Mouse (Mus musculus) embryonic facial prominence, embryonic 12.5 days (tissue): ENCODE data around the gene Csgalnact2. TPM values are rescaled to one million over a fixed set of nuclear protein-coding genes. Genes with fewer than 3 reads are reported as not detected.

Experiments used
- ATAC-seq: fragments of 200-750 bp; cut with Nextera tagmentation; 2 replicates; pipeline ENCODE4 v1.8.0; 2017; ENCODE audit not compliant: insufficient number of reproducible peaks, insufficient read depth, low FRiP score, low TSS enrichment
- H3K27ac ChIP-seq: fragments of 300-500 bp; sonication (generic); 2 replicates; pipeline ENCODE4 v1.5.1; 2016; ENCODE audit warnings: mild to moderate bottlenecking
- H3K27me3 ChIP-seq: fragments of 300-500 bp; sonication (generic); 2 replicates; pipeline ENCODE4 v1.6.1; 2016; ENCODE audit warnings: mild to moderate bottlenecking, moderate library complexity
- H3K36me3 ChIP-seq: fragments of 300-500 bp; sonication (generic); 2 replicates; pipeline ENCODE4 v1.6.1; 2016; ENCODE audit warnings: mild to moderate bottlenecking
- H3K4me1 ChIP-seq: fragments of 300-500 bp; sonication (generic); 2 replicates; pipeline ENCODE4 v1.6.1; 2016
- H3K4me2 ChIP-seq: fragments of 300-500 bp; sonication (generic); replicated peaks from 2 replicates; pipeline ENCODE4 v1.6.1; 2016; ENCODE audit warnings: mild to moderate bottlenecking, moderate library complexity
- H3K4me3 ChIP-seq: fragments of 300-500 bp; sonication (generic); 2 replicates; pipeline ENCODE4 v1.5.1; 2016; ENCODE audit warnings: mild to moderate bottlenecking
- H3K9ac ChIP-seq: fragments of 300-500 bp; sonication (generic); 2 replicates; pipeline ENCODE4 v1.6.1; 2016; ENCODE audit warnings: mild to moderate bottlenecking, moderate library complexity
- H3K9me3 ChIP-seq: fragments of 300-500 bp; sonication (generic); 2 replicates; pipeline ENCODE4 v1.6.1; 2016; ENCODE audit warnings: mild to moderate bottlenecking, moderate library complexity
- WGBS: fragments of 180-500 bp; shearing (Covaris S2); methylation state at CpG from one replicate; pipeline ENCODE4 v1.1.7; 2016; 5-methylcytosine and 5-hydroxymethylcytosine counted together
- polyA plus RNA-seq: library from polyadenylated mRNA; unstranded; fragments of >200 nt; fragmentation: Nextera tagmentation; extraction: Ambion mirVana; gene quantifications from 2 replicates; pipeline ENCODE4 v1.2.1, GENCODE M21; 2016

Gene Csgalnact2
- 12.0 and 14.2 TPM in 2 replicates for polyA plus RNA-seq

DNA sequence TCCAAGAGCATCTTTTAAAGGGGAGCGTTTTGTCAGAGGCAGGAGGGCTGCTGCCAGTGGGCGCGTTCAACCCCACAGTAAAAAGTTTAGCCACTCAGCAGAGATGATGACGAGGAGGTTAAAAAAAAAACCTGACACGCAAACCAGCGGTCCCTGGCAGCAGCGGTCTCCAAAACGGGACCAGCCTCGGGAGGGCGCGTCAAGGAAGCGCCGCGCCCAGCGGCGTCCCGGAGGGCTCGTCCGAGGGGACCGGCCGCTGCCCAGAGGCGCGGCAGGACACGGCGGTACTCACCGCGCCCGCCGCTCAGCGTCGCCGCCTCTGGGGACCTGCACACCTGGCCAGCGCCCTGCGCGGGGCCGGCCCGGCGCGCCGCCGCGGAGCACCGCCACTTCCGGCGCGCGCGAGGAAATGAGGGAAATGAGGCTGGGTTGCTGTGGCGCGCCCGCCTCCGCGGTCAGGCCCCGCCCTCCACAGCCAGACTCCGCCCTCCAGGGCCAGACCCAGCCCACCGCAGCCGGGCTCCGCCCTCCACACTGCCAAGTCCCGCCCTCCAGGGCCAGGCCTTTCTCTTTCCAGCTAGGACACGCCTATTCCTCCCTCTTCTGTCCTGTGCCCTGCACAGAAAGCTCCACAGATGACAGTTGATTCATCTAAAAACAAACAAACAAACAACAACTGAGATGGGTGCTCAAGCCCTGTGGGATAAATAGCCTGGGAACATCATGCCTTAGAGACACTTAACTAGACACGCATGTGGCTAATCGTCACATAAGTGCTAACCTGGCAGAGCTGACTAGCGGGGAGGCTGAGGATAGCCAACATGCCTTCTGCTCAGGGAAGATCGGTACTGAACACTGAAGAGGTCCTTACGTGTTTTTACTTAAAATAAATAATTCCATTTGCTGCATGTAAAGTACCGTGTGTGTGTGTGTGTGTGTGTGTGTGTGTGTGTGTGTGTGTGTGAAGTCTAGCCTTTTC, at the start of gene Csgalnact2:
Gene Csgalnact2, minus strand, starts transcription at position 410 of the 979 bp plus-strand sequence.
- peak within 1 kb of the TSS; percentile 69 for H3K4me3 ChIP-seq
- peak within 1 kb of the TSS; percentile 72 for H3K27ac ChIP-seq
- no peaks in the 10 kb centered on the region for H3K36me3 ChIP-seq
- ATAC-seq = peak; percentile 94
- peak within 1 kb of the TSS; percentile 74 for H3K9ac ChIP-seq
- H3K27me3 ChIP-seq = no peaks in the 10 kb centered on the region
- H3K4me1 ChIP-seq = no peaks in the 10 kb centered on the region
- peak within 1 kb of the TSS; percentile 49 for H3K4me2 ChIP-seq
- WGBS = 8% methylated on average over 54 of the region's 66 CpGs
- H3K9me3 ChIP-seq = no peaks in the 10 kb centered on the region

DNA sequence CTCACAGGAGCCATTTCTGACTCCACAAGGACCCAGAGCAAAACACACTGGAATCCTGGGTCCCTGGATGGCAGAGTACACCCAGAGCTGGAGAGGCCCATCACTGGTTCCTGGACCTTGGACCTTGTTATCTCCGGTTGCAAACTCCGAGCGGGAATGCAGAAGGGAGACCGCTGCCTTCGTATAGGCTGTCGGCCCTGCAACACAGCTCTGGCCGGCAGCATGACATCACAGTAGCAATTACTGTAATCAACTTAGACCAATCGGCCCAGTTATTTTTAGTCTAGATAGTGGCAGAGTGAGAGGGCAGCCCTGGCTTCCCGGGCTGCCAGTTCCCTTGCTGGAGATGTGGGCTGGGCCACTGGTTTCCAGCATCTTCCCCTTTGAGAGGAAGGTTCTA, 49.7 kb upstream of the Csgalnact2 start:
- no peak overlapping the region for H3K9ac ChIP-seq
- no peaks in the 10 kb centered on the region for H3K9me3 ChIP-seq
- 71% methylated on average over 9 of the region's 9 CpGs for WGBS
- no peaks in the 10 kb centered on the region for H3K4me1 ChIP-seq
- H3K27me3 ChIP-seq = peaks cover 10% of the 10 kb centered on the region; the same call in 1 of the 2 replicates
- no peak for ATAC-seq
- no peak overlapping the region for H3K4me2 ChIP-seq
- H3K36me3 ChIP-seq = no peaks in the 10 kb centered on the region
- no peak overlapping the region for H3K4me3 ChIP-seq
- H3K27ac ChIP-seq = no peak overlapping the region

DNA sequence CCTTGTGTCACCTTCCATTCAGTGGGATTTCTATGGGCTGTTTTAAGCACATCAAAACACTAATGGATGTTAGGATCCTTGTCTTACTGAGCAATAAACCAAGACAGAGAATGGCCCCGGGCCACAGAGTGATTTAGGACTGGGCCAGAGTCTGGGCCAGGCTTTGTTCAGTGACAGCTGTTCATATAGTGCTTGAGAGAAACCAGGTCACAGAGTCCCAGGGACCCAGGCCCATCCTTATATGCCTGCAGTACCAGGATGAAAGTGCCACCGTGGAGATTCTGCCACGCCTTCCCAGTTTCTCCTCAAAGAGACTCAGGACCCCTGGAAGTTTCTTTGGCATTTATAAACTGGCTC, 48.3 kb upstream of the Csgalnact2 start:
- Histone ChIP-seq H3K36me3 (no peaks in the 10 kb centered on the region), H3K27ac (no peak overlapping the region), H3K9ac (no peak overlapping the region), H3K4me3 (no peak overlapping the region), H3K9me3 (no peaks in the 10 kb centered on the region), H3K27me3 (no peaks in the 10 kb centered on the region), H3K4me2 (no peak overlapping the region), H3K4me1 (no peaks in the 10 kb centered on the region)
- no peak for ATAC-seq
- 84% methylated on average over 3 of the region's 3 CpGs for WGBS

DNA sequence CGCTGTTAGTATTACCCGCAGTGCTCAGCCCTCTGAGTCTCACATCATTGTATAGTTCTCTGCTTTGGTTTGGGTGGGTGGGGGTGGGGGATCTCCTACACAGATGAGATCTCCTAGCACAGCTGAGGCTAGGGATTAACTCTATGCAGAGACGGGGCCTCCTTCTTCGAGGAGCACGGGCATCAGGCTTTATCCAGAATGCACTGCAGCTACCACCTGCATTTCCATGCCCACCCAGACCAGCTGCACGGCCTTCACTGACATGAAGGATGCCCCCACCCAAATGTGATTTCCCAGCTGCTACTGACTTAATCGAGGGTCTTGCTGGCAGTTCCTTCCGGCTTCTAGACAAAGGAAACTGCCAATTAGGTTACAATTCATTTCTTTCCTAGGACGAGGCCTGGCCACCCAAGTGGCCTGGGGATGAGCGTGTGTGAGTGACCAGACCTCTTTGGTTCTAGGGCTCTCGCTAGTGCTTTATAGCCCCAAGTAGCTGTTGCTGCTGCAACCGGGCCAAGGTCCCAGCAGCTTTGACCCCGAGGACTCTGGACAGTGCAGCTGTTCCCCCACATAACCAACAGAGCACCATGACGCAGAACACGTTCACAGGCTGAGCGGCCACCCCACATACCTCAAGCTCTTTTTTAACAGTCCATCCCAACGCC, 47.8 kb upstream of the Csgalnact2 start:
- Histone ChIP-seq H3K36me3 (no peaks in the 10 kb centered on the region), H3K27ac (no peak overlapping the region), H3K9me3 (no peaks in the 10 kb centered on the region), H3K27me3 (no peaks in the 10 kb centered on the region), H3K4me1 (no peaks in the 10 kb centered on the region), H3K4me3 (no peak overlapping the region), H3K9ac (no peak overlapping the region), H3K4me2 (no peak overlapping the region)
- ATAC-seq = no peak
- 65% methylated on average over 17 of the region's 17 CpGs for WGBS

DNA sequence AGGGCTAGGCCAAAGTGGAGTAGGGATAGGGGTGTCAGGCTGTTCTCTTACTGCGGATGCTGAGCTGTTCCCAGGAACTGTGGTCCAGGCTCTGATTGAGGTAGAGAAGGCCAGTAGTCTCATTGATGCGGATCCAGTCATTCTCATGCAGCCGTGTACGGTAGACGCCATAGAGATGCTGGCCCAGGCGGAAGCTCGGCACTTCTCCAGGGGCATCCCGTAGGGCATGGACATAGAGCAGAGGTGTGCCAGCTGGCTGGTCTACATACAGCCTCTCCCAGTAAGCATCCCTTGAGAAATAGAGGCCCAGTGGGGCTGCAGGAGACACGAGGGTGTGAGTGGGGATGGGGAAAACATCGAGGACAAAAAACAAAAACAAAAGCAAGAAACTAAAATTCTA, 45.2 kb upstream of the Csgalnact2 start:
- Histone ChIP-seq H3K9me3 (no peaks in the 10 kb centered on the region), H3K4me3 (no peak overlapping the region), H3K27me3 (no peaks in the 10 kb centered on the region), H3K27ac (no peak overlapping the region), H3K9ac (no peak overlapping the region), H3K4me1 (no peaks in the 10 kb centered on the region), H3K36me3 (no peaks in the 10 kb centered on the region), H3K4me2 (no peak overlapping the region)
- 91% methylated on average over 10 of the region's 10 CpGs for WGBS
- no peak for ATAC-seq

DNA sequence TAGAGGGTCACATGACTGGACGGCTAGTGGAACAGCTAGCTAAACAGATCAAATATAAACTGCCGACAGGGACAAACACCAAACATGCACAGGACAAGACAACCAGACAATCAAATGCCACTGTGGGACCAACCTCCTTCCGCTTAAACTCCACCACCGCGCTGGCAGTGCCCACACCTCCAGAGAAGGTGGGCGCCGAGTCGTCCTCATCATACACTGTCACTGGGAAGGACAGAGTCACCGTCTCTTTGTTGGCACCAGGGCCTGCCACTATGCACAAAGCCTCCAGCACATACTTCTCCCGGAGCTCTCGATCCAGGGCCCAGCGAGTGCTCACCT, 41.1 kb upstream of the Csgalnact2 start:
- Histone ChIP-seq H3K27ac (no peak overlapping the region), H3K9ac (no peak overlapping the region), H3K4me3 (no peak overlapping the region), H3K9me3 (no peaks in the 10 kb centered on the region), H3K4me1 (no peaks in the 10 kb centered on the region), H3K27me3 (no peaks in the 10 kb centered on the region), H3K4me2 (no peak overlapping the region), H3K36me3 (no peaks in the 10 kb centered on the region)
- ATAC-seq = no peak
- WGBS = 83% methylated on average over 12 of the region's 12 CpGs

DNA sequence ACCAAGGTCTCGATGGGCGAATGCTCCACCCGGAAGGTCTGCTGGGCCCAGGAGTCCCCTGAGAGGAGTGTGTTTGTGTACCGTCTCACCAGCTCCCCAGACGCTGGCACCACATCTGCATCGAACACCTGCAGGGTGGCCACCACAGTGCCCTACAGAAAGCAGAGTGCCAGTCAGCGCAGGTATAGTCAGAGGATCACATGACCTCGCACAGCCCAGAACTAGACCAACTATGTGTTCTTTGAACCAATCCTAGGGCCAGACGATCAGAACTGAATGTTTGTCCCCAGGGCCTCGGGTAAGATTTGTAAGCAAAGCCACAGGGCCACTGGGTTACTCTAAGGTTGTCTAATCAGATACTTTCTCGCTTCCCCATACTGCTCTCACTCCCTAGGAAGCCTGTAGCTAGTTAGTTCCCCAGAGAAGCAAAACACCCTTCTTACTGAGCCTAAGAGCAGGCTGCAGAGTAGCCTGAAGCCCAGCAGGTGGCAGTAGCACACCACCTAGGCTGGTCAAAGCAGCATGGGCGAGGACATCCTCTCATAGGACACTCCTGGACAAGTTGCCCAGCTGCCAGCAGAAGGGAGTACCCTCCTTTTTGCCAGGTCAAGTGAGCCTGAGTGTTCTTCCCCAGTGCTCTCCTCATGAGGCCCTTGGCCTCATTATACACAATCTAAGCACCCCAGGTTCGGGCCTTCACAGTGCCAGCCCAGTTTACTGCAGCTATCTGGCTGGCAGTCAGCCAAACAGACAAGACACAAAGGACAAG, 40.6 kb upstream of the Csgalnact2 start:
- ATAC-seq = no peak
- Histone ChIP-seq H3K36me3 (no peaks in the 10 kb centered on the region), H3K27me3 (no peaks in the 10 kb centered on the region), H3K4me3 (no peak overlapping the region), H3K27ac (no peak overlapping the region), H3K9ac (no peak overlapping the region), H3K4me2 (no peak overlapping the region), H3K4me1 (no peaks in the 10 kb centered on the region), H3K9me3 (no peaks in the 10 kb centered on the region)
- WGBS = 65% methylated on average over 13 of the region's 13 CpGs

DNA sequence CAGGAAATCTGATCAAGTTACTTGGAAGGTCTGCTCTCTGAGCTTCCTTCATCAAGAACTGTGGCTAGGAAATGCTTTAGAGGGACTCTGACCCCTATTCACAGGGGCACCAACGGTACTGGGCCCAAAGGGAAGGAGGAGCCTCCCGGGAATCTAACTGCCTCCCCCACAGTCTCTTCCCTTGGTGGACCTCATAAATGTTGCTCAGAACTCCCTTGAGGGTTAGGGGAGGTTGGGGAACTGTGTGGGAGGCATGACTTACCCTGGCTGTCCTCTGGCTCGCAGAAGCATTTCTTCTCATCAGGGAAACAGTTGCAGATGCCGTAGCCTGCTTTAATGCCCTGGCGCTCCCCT, 35.0 kb upstream of the Csgalnact2 start:
- H3K36me3 ChIP-seq = no peaks in the 10 kb centered on the region
- ATAC-seq = no peak
- no peak overlapping the region for H3K4me3 ChIP-seq
- no peak overlapping the region for H3K4me2 ChIP-seq
- H3K27ac ChIP-seq = no peak overlapping the region
- H3K4me1 ChIP-seq = no peaks in the 10 kb centered on the region
- H3K9me3 ChIP-seq = no peaks in the 10 kb centered on the region
- 72% methylated on average over 5 of the region's 5 CpGs for WGBS
- no peak overlapping the region for H3K9ac ChIP-seq
- no peaks in the 10 kb centered on the region for H3K27me3 ChIP-seq

DNA sequence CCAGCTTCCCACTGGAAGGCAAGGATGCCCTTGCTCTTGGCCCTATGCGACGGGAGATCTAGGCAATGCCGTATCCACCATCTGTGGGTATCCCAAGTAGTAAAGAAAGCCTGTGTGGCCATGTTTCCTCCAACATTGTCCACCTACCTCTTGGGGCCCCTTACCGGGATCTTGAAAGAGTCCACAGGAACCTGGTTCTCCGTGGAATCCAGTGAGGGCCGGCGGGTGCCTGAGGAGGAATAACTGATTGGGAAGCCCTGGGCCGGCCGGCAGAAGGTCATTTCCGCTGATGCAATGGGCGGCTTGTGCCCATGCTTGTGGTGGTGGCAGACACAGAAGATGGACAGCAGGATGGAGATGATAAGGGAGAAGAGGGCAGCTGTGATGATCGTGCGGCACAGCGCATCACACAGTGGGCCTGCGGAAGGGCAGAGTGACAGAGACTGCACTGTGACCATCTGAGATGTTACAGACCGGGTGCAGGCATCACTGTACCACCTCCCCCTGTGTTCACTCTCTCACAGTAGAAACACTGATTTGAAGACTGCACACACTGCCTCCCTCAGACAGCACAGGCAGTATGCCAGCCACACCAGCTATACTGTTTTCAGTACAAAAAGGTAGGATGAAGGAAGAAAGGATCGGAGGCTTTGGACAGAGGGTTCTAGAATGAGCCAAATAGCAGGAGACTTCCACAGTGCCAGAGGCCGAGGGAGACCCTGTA, 34.5 kb upstream of the Csgalnact2 start:
- H3K27ac ChIP-seq = no peak overlapping the region
- no peak overlapping the region for H3K4me2 ChIP-seq
- no peaks in the 10 kb centered on the region for H3K27me3 ChIP-seq
- 89% methylated on average over 18 of the region's 18 CpGs for WGBS
- no peaks in the 10 kb centered on the region for H3K9me3 ChIP-seq
- H3K4me1 ChIP-seq = no peaks in the 10 kb centered on the region
- no peak overlapping the region for H3K9ac ChIP-seq
- H3K4me3 ChIP-seq = no peak overlapping the region
- ATAC-seq = no peak
- no peaks in the 10 kb centered on the region for H3K36me3 ChIP-seq

DNA sequence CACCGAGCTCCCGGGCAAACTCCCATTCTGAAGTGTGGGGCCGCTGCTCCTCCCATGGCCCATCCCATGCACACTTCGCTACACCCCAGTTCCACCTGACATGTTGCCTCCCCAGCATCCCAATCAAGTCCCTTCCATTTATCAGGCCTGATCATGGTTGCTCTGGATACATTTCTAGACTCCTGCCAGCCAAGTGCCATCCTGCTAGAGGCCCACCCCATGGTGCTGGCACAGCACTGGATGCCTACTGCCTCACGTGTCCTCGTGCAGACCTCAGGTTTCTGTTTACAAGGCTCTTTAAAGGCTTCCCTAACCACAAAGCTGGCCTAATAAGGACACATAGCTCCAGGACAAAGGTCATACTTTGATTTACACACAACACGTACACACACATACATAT, 32.4 kb upstream of the Csgalnact2 start:
- H3K9ac ChIP-seq = no peak overlapping the region
- 93% methylated on average over 7 of the region's 7 CpGs for WGBS
- H3K4me2 ChIP-seq = no peak overlapping the region
- H3K27ac ChIP-seq = no peak overlapping the region
- ATAC-seq = no peak
- no peaks in the 10 kb centered on the region for H3K9me3 ChIP-seq
- no peak overlapping the region for H3K4me3 ChIP-seq
- H3K36me3 ChIP-seq = no peaks in the 10 kb centered on the region
- H3K27me3 ChIP-seq = no peaks in the 10 kb centered on the region
- H3K4me1 ChIP-seq = no peaks in the 10 kb centered on the region

DNA sequence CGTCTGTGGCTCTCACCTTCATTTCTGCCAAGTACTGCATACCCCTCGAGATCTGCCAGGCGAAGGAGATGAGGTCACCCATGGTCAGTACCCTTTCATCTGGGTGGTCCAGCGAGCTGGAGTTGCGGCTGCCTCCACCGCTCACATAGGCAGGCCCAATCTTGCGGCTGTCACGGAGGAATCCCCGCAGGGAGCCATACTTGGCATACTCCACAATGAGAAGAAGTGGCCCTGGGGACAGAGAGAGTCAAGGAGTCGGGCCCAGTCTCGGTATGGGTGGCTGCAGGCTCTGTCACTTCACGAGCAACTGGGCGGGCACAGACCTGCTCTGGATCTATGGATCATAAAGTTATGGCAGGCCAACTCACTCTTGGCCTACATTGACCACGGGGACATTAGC, 29.2 kb upstream of the Csgalnact2 start:
- H3K4me3 ChIP-seq = no peak overlapping the region
- H3K27me3 ChIP-seq = no peaks in the 10 kb centered on the region
- H3K9me3 ChIP-seq = no peaks in the 10 kb centered on the region
- no peak overlapping the region for H3K27ac ChIP-seq
- no peak for ATAC-seq
- 87% methylated on average over 14 of the region's 14 CpGs for WGBS
- no peaks in the 10 kb centered on the region for H3K4me1 ChIP-seq
- H3K4me2 ChIP-seq = no peak overlapping the region
- no peak overlapping the region for H3K9ac ChIP-seq
- H3K36me3 ChIP-seq = no peaks in the 10 kb centered on the region
